Mouse (Mus musculus) MEL-GATA-1-ER (cell line): ENCODE results near the gene P2ry6.

Experiments used
- DNase-seq: peaks from one replicate; pipeline ENCODE4 v3.0.0-alpha.2; 2012; ENCODE audit warnings: low read depth; ENCODE audit errors: extremely low read depth

P2ry6 gene

DNA sequence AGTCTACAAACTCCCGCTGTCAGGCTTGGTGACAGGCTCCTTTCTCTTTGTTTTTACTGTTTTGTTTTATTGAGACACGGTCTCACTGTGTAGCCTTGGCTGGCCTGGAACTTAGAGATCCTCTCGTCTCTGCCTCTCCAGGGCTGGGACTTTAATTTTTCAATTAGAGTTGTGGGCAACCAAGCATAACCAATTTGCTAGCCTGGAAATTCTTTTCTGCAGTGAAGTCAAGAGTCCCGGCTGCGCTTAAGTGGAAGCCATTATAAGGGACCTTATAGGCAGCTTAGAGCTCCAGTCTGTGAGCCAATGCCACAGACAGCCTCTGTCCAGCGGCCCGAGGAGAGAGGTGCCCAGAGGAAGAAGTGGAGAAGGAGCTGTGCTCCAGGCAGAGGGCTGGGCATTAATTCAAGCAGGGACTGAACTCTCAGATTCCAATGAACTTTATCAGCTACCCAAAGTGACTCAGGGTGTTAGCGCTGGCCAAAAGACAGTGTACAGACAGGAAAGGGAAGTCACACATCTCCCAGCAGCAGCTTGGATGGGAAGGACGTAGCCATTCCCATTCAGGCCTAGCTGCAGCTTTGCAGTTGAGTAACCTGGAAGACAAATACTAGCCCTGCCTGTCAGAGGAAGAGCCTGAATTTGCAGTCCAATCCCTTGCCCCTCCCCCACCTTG lies 16.3 kb upstream of the P2ry6 start:
- peak; percentile 48 for DNase-seq

DNA sequence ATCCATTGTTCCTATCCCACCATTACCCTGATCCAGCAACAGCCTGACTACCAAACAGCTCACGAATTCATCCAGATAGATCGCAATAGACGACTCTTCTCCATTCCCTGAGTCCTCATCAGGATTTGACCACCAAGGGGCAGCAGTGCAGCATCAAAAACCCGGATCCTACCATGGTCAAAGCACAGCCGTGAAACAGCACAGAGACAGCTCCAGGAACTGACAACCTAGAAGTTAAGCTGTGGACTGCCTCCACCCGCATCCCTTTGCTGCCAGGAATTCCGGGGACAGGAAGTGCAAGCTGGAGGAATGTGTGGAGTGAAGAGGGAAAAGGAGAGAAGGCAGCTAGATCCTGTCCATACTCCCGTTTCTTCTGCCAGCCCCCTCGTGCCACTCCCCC lies 13.6 kb upstream of the P2ry6 start:
- DNase-seq: no peak

DNA sequence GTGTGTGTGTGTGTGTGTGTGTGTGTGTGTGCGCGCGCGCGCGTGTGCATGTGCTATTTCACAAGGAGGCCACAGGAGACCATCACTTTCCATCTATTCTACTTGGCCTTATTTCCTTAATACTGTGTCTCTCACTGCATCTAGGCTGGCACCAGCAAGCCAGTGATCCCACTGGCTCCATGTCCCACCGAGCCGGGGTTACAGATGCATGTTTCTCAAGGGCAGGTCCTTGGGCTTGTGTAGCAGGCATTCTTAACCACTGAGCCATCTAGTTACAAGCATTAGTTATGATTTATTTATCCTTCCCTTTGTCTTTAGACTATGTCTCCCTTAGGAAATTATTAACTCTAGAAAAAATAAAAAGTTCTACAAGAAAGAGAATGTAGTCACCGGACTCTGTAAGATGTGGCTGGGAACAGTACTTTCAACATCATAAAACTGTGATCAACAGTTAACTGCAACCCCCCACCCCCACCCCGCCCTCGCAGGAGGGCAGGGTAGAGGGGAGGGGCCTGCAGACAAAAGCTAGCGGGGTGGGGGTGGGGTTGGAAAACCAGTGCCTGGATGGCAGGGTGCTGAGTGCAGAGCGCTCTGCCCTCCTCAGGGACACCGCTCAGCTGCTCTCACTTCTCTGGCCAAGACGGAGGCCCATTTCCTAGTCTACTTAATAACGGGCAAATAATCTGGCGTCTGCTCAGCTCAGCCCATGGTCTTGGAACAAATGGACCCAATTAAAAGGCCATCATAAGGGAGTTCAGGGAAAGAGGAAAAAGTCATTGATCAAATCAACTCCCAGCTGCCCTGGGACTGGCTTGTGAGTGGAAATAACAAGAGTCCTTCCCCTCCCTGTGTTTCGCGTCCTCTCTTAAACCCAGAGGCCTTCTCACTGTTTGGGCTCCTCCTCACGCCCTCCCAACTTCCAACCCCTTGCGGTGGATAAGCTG lies 10.3 kb upstream of the P2ry6 start:
- DNase-seq: no peak

DNA sequence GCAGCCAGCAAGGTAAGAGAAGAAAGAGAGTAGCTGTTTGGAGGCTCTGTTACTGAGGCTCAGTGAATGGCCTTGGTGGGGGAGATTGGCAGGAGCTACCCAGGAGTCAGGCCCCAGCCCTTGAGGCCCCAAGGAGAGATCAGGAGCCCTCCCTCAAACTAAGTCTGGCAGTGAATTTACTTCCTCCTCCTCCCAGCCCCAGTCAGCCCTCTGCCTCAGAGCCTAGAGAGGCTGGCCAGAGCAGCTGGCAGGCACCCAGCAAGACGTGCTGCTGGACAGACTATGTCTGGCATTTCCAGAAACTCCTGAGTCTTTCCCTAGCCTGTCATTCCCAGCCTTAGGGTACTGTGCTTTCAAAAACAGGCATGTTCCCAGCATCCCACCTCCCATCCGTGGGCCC lies 4.7 kb upstream of the P2ry6 start:
- no peak for DNase-seq

DNA sequence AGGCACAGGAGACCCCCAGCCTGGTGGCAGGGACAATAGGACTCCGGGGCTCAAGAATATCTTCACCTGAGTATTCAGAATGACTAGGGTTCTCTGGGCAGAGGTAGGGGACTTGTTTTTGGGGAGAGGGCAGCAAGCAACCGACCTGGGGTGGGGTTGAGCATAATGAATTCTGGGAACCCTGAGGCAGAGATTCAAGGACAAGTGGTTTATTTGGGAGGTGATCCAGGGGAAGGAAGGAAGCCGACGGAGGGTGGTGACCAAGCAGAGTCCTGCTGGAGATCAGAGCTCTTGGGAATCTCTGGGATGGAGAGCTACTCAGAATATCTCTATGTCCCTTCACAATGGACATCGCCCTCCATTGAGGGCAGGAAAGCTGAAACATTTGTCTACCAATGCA lies 3.7 kb upstream of the P2ry6 start:
- DNase-seq: no peak

DNA sequence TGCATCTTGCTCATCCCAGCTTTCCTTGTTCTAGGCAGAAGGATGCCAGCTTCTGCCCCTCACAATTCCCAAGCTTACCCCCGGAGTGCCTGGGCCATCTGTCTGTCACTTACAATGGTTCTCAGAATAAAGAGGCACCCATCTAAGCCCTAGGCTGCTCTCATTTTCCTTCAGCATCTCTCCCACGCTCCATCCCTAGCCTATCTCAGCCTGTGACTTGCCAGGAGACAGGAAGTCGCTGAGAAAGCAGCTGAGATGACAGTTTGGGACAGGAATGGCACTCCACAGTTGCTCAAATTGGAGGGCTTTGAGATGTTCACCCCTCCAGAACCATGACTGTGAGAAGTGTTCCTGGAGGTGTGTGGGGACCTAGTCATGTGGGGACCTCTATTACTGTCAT lies 1.6 kb downstream of the P2ry6 start:
- no peak for DNase-seq

DNA sequence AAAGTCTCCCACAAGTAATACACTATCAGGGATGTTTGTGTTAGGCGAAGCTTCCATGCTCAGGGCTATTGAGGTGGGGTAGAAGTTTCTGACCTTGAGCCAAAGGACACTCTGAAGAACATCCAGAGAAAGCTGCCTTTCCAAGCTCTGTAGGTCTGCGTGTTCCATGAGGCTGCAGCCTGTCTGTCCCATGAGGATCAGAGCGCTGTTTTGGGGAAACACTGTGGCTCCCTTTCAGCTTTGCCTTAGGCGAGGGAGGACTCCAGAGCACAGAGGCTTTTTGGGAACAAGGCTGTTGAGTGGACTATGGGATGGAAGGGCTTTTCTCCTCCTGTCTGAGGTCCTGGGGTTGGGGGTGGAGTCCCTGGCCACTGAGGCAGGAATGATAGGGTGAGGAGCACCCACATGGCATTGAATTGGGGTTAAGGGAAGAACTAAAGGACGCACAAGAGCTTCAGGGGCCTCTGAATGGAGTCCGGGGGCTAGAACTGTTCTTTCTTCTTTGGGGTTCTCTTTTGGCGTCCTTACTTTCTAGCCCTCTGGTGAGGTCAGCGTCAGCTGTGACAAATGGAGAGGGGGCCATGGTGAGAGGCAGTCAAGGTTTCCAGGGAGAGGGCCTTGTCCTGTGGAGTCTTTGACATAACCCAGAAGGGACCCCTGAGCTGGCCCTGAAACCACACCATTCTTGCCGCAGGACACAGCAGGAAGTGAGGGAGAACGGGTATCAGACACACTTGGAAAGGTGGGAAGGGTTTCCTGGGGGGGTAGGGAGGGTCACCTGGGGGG lies 5.4 kb downstream of the P2ry6 start:
- DNase-seq: no peak

DNA sequence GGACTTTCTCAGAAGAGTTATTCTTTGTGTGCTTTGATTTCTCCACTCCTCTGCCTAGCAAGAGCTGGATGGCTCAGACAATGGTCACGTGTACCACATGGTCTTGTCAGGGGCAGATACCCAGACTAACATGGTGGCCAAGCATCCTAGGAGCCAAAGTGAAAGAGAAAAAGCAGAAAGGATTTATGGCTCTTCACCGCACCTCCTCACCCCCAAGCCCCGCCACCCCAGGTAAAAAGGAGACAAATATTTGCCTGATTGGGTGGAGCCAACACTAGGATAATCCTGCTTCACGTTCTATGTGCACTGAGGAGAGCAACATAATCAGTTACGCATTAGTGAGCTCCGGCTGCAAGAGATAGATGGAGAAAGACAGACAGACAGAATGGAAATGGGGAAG lies 6.1 kb downstream of the P2ry6 start:
- no peak for DNase-seq

DNA sequence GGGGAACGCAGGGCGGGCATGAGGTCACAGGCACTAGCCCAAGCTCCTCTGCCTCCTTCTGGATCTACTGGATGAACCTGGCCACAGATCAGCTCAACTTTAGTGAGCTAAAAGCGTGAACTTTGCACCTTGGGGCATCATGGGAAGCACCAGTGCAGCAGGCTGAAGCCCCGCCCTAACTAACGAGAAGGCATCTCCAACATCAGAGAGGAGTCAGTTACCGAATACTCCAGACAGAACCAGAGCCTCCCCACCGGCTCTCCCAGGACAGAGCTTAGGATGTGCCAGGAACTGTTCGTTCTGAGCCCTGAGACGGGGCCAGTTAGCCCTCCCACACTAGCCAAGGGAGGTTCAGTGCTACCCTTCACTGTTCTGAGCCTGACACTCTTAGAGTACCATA lies 6.6 kb downstream of the P2ry6 start:
- DNase-seq: no peak

DNA sequence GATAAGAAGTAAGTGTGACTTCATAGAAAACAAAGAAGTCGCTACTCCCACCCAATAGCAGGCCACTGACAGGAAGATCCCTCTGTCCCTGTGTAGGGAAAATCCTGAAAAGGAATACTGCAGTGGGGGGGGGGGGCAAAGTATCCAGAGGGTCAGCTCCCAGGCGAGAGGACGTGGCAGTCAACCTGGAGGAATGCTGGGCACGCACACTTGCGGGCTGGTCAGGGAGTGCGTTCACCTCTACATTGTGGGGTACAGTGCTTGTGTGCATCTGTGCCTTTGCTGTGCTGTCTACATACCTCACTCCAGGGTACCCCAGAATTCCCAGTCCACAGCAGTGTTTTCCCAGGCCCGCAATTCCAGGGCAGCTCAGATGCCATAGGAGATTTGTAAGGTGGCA lies 8.4 kb downstream of the P2ry6 start:
- DNase-seq: no peak

DNA sequence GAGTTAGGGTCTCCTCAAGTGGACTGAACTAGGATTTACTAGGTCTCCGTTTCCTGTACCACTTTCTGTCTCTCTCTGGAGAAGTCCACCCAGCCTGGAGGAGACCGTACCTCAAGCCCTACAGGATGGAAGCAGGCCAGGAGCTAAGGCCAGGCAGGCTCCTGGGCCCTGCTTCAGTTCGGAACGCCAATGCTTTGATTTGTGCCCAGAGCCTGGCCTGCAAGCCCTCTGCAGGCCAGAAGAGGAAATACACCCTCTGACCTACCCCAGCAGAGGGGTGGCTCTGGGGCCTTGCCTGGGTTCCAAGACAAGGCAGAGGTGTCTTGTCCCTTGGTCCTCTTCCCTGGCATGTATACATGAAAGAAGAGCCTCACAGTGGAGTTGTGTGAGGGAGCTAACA lies 9.4 kb downstream of the P2ry6 start:
- no peak for DNase-seq

DNA sequence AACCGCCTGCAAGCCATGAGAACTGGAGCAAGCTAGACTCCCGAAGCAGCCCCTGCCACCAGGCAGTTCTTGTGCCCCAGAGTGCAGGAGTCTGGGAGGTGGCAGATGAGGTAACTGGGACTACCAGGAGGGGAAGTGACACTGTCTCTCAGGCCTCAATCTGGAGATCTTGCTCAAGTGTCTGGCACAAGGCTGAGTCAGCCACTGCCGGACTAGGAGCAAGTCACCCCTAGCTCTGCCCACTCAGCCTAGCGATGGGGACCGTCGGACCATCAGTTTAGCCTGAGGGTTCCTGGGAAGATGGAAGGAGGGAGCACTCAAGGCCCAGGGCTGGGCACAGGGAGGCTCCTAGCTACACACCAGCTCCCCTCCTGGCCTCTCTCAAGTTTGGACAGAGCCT lies 10.2 kb downstream of the P2ry6 start:
- DNase-seq: no peak

DNA sequence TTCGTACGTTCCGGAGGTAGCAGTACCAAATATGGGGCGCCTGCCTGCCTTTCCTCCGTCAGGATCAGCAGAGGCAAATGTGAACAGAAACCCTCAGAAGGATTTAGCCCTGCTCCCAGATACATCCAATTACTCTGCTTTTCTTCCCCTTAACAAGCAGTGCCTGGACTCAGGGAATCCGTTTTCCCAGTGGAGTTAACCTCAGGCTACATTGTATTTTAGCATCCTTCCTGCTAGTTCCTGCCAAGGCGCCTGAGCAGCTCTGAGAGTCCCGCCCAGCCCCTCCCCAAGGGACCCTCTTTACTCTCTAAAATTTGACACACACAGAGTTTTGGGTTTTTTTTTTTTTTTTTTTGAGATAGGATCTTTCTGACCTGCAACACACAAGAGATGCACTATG lies 11.1 kb downstream of the P2ry6 start:
- no peak for DNase-seq

DNA sequence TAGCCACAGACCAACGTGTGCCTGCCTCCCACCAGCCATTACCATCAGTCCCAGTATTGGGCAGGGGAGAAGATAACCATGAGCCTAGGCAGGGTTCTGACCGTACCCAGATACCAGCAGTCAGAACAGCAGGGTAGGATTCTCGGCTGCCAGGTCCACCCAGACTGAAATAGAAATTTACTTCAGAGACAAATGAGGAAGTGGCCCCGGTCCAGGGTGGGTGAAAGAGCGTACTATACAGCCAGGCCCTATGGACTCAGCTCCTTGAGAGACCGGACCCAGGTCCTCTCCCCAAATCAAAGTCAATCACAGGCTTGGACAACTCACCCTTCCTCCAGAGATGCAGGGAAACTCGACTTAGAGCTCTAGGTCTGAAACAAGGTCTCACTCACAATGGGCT lies 13.3 kb downstream of the P2ry6 start:
- DNase-seq: no peak

DNA sequence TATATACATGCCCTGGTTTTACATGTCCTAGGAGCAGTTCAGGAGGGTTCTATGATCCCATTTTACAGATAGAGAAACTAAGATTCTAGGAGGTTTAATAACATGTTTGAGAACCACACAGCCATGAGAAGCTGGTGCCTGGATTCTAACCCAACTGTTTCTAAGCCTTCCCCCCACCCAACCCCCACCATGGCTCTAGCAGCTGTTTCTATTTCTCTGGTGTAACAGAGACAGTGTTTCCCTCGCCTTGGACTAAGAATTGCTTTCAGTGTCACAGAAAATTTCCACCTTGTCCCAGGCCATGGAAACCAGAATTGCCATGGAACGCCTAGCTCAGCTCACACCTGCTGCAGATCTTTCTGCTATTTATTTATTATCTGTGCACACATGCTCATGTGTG lies 14.0 kb downstream of the P2ry6 start:
- no peak for DNase-seq

DNA sequence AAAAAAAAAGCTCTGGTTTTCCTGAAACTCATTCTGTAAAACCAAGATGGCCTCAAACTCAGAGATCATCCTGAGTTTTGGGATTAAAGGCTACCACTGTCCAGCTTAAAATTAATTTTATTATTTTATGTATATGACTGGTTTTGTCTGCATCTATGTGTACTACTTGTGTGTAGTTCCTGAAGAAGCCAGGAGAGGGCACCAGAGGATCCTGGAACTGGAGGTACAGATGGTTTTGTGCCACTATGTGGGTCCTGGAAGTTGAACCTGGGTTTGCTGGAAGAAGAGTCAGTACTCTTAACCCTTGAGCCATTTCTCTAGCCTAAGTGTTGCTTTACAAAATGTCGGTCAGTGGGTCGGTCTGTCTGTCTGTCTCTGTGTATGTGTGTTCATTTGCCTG lies 16.0 kb downstream of the P2ry6 start:
- DNase-seq: peak; percentile 26

DNA sequence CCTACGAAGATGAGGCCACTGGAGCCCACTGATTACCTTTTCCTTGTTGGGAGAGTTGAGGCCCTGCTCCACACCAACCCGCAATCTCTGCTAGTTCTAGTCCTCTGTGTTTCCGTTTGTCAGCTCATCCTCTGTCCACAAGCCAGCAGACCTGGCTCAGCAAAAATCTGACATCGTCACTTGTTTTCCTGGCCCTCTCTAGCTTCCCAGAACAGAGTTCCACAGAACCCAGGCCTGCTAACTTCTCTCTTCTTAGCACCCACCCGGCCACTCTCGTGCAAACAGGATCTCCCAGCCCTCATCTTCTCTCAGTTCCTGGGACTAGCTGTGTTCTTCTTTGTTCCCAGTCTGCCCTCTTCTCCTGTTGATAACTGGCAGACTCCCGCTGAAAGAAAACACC lies 21.8 kb downstream of the P2ry6 start:
- no peak for DNase-seq

DNA sequence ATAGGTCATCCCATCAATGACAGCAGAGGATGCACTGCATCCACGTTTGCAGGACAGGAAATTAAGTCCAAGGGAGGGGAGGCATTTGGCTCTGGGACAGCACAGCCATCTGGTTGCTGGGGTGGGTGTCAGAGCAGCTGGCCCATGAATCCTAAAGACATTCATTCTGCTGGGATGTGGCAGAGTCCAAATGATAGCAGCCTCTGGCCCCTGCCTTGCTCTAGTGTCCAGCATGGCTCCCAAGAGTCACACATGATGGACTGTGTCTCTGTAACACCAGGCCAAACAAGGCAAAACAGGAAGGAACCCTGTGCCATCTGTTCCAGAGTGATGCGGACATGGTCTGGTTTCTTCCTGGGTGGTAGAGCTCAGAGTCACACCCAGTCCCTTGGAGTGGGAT lies 22.5 kb downstream of the P2ry6 start:
- DNase-seq: no peak

DNA sequence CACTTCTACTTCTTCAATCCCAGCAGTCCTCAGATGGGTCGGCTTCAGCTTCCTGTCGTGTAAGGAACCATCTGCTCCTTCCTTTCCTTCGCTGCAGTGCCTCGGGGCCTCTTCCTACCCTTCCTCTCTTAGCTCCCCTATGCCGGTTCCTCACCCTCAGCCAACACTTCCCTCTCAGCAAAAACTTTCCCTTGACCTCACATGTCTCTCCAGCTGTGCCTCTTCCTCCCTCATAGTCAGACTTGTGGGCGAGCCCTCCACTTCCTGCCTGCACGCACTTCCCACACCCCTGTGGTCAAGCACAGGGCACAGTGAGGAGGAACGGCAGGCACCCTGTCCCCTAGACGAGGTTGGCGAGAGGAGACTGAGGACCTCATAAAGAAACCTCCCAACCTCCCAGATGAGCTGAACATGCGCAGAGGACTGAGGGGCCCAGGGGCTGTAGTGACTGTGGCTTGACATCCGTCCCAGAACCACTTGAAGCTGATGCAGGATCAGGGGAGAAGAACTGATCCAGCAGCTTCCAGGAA lies 23.9 kb downstream of the P2ry6 start:
- DNase-seq: no peak

DNA sequence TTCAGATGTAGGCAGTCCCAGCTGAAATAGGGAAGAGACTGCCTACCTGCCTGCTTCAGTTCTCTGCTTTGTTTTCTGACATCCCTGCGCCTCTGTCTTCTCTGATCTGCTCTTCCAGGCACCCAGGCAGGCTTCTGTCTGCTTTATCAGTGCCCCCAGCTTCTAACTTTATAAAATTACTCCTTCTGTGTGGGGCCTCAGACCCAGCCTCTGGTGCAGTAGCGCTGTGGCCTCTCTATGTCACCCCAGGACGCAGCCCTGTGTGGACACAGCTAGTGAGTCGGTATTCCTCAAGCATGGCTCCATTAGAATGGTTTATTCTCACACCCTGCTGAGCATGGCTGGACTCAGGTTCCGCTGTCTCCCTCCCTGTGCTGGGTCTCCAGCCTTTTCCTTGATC lies 24.4 kb downstream of the P2ry6 start:
- DNase-seq: no peak

DNA sequence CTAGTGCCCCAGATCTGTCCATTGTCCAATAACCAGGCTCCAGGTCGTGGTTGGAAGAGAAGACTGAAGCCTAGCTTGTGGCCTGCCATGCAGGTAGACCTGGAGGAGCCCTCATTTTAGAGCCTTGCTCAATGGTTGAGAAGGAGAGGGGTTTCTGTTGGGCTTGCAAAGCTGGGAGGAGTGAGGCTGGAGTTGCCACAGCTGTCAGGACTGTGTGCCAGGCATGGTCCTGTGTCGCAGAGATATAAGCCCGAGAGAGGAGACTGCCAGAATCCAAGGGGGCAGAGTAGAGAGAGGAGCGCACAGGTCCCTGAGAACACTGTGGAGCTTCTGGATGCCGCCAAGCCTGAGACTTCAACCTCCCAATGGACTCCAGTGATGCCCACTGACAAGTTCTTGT lies 29.7 kb downstream of the P2ry6 start:
- no peak for DNase-seq

DNA sequence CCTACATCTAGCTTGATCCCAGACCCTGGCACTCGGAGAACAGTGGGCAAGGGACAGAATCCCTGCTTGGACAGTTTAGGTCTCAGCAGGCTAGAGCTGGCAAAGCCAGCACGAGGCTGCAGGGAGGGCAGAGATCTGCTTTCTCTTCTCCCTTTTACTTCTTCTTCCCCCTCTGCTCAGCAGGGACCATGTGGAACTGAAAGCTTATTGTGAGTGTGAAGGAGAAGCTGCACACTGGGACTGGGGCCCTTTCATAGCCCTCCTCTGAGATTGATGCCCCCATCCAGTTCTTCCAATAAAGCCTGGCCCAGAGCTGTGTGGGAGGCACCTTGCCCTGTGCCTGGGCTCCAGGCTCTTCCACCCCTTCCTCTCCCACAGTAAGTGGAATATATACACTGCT lies 30.1 kb downstream of the P2ry6 start:
- no peak for DNase-seq
